Mouse (Mus musculus): ENCODE results near the gene Nkx6-2. TPM values are rescaled to one million over a fixed set of nuclear protein-coding genes. Genes with fewer than 3 reads are reported as not detected.
A peak's percentile ranks its signal among the peaks of the same experiment; 100 is the strongest.

Gene Nkx6-2
- polyA plus RNA-seq, 1 experiment from 2014 or later = 0.15 TPM

DNA sequence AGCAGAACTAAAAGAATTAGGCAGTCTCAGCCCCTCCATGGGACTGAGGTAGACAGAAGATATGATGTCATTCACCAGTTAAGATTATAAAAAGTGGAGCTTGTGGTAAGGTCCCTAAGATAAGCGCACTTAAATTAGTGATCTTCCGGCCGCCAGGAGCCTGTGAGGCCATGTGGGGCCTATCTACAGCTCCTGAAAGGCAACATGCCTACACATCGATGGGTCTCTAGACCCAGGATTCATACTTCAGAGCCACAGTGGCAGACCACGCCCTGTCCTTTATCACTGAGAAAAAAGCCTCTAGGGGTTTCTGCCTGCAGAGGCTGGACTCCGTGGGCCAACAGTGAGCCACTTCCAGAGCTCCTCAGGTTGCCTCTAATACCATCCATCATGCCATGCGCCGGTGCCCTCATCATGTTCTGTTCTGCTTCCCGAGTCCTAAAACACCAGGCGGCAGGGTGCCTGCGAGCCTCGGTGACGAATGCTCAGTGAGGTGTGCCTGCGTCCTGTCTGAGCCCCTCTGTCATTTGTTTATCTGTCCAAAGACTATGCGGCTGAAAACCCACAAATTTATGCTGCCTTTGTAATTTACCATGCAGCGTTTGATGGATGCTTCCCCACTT, 6.4 kb downstream of the Nkx6-2 start:
- H3K4me2 ChIP-seq (ENCODE audit: low read depth, low read length) = no peak overlapping the region
- H3K27me3 ChIP-seq (ENCODE audit: control insufficient read depth, insufficient read depth, low read depth, low read length) = peaks cover 33% of the 10 kb centered on the region

DNA sequence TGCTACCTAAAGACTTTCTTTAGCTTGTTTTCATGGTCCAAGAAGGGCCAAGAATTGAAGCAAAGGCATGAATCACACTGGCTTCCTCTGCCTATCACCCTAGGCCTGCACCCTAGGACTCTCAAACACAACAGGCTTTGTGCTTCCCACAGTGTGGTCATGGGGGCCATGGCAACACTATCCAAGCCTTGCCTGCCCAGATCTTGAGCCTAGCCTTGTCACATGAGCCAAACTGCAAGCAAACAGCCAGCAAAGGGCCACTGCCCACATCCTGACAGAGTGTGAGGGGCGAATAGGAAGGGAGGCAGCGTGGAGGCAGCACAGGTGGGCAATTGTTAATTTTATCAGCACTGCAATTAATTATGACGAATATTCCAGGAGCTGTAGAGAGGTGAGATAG, 9.9 kb downstream of the Nkx6-2 start:
- Histone ChIP-seq H3K4me1 (replicated peaks; ENCODE audit: control insufficient read depth, insufficient read depth, low read length) (no peaks in the 10 kb centered on the region), H3K4me2 (ENCODE audit: low read depth, low read length) (no peak overlapping the region), H3K4me3 (ENCODE audit: low read length) (no peak overlapping the region), H3K9me3 (ENCODE audit: control insufficient read depth, low read length) (no peaks in the 10 kb centered on the region), H3K9ac (ENCODE audit: low read length) (no peak overlapping the region), H3K36me3 (ENCODE audit: control insufficient read depth, insufficient read depth, low read length) (peaks cover 10% of the 10 kb centered on the region), H3K27ac (ENCODE audit: low read length) (no peak overlapping the region), H3K27me3 (ENCODE audit: control insufficient read depth, insufficient read depth, low read depth, low read length) (no peaks in the 10 kb centered on the region; the same call in 1 of the 2 replicates)
- WGBS = 72% methylated on average over 3 of the region's 3 CpGs
- no peak for ATAC-seq (ENCODE audit: low read depth)

More for the DNA sequence above, 6.4 kb downstream of the Nkx6-2 start:
- Histone ChIP-seq H3K4me3 (ENCODE audit: low read length) (no peak overlapping the region), H3K9ac (ENCODE audit: low read length) (no peak overlapping the region), H3K9me3 (ENCODE audit: control insufficient read depth, low read length) (no peaks in the 10 kb centered on the region), H3K27ac (ENCODE audit: low read length) (no peak overlapping the region), H3K4me1 (replicated peaks; ENCODE audit: control insufficient read depth, insufficient read depth, low read length) (peaks cover 5% of the 10 kb centered on the region; the same call in 1 of the 2 replicates), H3K36me3 (ENCODE audit: control insufficient read depth, insufficient read depth, low read length) (peaks cover 17% of the 10 kb centered on the region)
- 78% methylated on average over 16 of the region's 16 CpGs for whole genome bisulfite sequencing
- no peak for ATAC-seq (ENCODE audit: low read depth)

DNA sequence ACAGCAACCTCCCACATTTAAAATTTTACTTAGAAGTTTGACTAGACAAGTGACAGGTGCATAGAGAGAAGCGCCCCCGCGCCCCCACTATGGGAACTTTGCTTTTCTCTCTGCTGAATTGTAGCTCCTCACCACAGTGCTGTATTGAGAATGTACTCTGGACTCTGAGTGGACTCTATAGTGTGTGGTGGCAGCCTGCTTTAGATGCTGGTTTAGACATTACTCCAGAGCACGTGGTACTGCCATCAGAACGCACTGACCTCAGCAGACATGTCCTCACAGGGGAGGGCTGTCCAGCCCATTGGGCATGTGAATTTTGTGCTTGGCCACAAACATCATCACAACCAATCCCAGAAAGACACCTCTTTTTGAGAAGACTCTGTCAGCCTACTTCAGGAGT, 11.8 kb downstream of the Nkx6-2 start:
- no peak overlapping the region for H3K4me3 ChIP-seq (ENCODE audit: low read length)
- ATAC-seq (ENCODE audit: low read depth) = no peak
- H3K4me2 ChIP-seq (ENCODE audit: low read depth, low read length) = no peak overlapping the region
- no peak overlapping the region for H3K9ac ChIP-seq (ENCODE audit: low read length)
- H3K27me3 ChIP-seq (ENCODE audit: control insufficient read depth, insufficient read depth, low read depth, low read length) = no peaks in the 10 kb centered on the region
- 88% methylated on average over 5 of the region's 5 CpGs for WGBS
- no peaks in the 10 kb centered on the region for H3K4me1 ChIP-seq (replicated peaks; ENCODE audit: control insufficient read depth, insufficient read depth, low read length)
- peaks cover 6% of the 10 kb centered on the region for H3K36me3 ChIP-seq (ENCODE audit: control insufficient read depth, insufficient read depth, low read length)
- no peaks in the 10 kb centered on the region for H3K9me3 ChIP-seq (ENCODE audit: control insufficient read depth, low read length)
- no peak overlapping the region for H3K27ac ChIP-seq (ENCODE audit: low read length)

DNA sequence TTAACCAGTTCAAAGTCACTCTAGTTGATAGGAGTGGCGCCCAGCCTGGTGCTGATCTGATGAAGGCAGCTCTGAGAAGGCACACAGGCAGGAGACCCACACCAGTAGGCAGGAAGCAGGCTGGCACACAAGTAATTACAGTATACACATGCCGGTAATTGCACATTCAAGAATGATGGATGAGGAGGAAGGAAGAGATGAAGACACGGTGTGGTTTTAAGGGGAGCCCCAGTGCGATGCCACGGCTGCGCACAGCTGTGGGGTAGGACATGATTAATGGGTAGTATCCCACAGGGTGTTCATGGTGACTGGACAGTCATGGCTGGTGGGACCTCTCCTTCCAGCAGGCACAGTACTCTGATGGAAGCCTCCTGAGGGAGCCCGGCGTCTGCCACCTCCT, 16.1 kb downstream of the Nkx6-2 start:
- Histone ChIP-seq H3K27me3 (ENCODE audit: control insufficient read depth, insufficient read depth, low read depth, low read length) (no peaks in the 10 kb centered on the region), H3K27ac (ENCODE audit: low read length) (no peak overlapping the region), H3K9me3 (ENCODE audit: control insufficient read depth, low read length) (no peaks in the 10 kb centered on the region), H3K4me2 (ENCODE audit: low read depth, low read length) (no peak overlapping the region), H3K36me3 (ENCODE audit: control insufficient read depth, insufficient read depth, low read length) (peaks cover 4% of the 10 kb centered on the region; the same call in 1 of the 2 replicates), H3K4me1 (replicated peaks; ENCODE audit: control insufficient read depth, insufficient read depth, low read length) (no peaks in the 10 kb centered on the region), H3K9ac (ENCODE audit: low read length) (no peak overlapping the region), H3K4me3 (ENCODE audit: low read length) (no peak overlapping the region)
- 56% methylated on average over 8 of the region's 8 CpGs for WGBS
- ATAC-seq (ENCODE audit: low read depth) = peak; percentile 45; the same call in 1 of the 2 replicates

DNA sequence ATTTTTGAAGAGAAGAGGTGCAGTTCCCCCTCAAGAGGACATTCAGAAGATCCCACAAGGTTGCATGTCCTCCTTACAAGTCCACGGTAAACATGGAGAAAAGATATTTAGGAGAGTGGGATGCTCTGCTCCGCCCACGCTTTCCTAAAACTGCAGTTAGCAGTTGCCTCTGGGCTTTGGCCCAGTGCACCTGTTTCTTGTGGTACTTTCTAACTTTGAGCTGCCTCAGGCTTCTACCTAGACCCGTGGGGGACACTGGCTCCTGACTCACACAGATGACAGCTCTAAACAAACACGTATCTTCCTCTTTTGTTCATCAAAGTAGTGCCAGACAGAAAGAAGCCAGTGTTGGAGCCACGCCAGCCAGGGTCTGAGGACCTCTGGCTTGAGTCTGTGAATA, 16.6 kb downstream of the Nkx6-2 start:
- peaks cover 4% of the 10 kb centered on the region; the same call in 1 of the 2 replicates for H3K36me3 ChIP-seq (ENCODE audit: control insufficient read depth, insufficient read depth, low read length)
- H3K27ac ChIP-seq (ENCODE audit: low read length) = no peak overlapping the region
- WGBS = 55% methylated on average over 6 of the region's 6 CpGs
- H3K9ac ChIP-seq (ENCODE audit: low read length) = no peak overlapping the region
- no peak for ATAC-seq (ENCODE audit: low read depth)
- H3K9me3 ChIP-seq (ENCODE audit: control insufficient read depth, low read length) = no peaks in the 10 kb centered on the region
- no peak overlapping the region for H3K4me2 ChIP-seq (ENCODE audit: low read depth, low read length)
- H3K27me3 ChIP-seq (ENCODE audit: control insufficient read depth, insufficient read depth, low read depth, low read length) = no peaks in the 10 kb centered on the region
- no peaks in the 10 kb centered on the region for H3K4me1 ChIP-seq (replicated peaks; ENCODE audit: control insufficient read depth, insufficient read depth, low read length)
- H3K4me3 ChIP-seq (ENCODE audit: low read length) = no peak overlapping the region

DNA sequence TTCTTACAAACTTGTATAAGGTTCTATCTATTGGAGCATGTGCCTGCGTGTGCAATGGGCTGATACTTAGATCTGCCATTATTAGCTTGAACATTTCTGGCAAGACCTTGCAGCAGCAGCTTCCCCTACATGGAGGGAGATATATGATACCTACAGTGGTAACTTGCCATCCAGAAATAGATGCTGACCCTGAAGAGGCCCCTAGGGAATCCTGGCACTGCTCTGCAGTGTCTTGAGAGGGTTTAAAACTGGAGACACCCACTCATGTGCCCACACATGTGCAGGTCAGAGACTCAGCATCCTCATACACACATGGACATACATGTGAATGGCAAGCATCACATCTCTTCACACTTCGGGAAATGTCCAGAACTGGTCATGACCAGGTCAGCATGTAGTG, 18.4 kb downstream of the Nkx6-2 start:
- Histone ChIP-seq H3K4me3 (ENCODE audit: low read length) (no peak overlapping the region), H3K27ac (ENCODE audit: low read length) (no peak overlapping the region), H3K4me2 (ENCODE audit: low read depth, low read length) (no peak overlapping the region), H3K27me3 (ENCODE audit: control insufficient read depth, insufficient read depth, low read depth, low read length) (no peaks in the 10 kb centered on the region), H3K36me3 (ENCODE audit: control insufficient read depth, insufficient read depth, low read length) (peaks cover 12% of the 10 kb centered on the region), H3K9me3 (ENCODE audit: control insufficient read depth, low read length) (no peaks in the 10 kb centered on the region), H3K9ac (ENCODE audit: low read length) (no peak overlapping the region), H3K4me1 (replicated peaks; ENCODE audit: control insufficient read depth, insufficient read depth, low read length) (no peaks in the 10 kb centered on the region)
- no peak for ATAC-seq (ENCODE audit: low read depth)
- 90% methylated on average over 2 of the region's 2 CpGs for WGBS

DNA sequence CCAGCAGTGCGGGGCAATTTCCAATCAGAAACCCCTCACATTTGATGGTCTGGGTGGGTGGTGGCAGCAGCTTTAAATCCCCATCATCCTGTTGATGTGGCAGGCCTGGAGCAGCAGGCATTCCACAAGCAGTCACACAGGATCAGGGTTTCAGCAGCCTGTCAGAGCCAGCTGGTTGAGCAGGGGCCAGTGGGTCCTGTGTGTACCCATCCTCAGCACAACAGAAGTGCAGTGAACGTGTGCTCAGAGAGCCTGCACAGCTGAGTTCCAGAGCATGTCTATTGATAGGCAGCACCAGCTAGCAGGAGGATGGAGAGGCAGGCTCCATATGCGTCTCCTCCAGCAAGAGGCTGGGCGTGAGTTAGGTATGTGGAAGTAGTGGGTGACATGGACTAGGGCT, 19.2 kb downstream of the Nkx6-2 start:
- no peak overlapping the region for H3K9ac ChIP-seq (ENCODE audit: low read length)
- H3K4me3 ChIP-seq (ENCODE audit: low read length) = no peak overlapping the region
- peaks cover 14% of the 10 kb centered on the region for H3K36me3 ChIP-seq (ENCODE audit: control insufficient read depth, insufficient read depth, low read length)
- no peaks in the 10 kb centered on the region for H3K27me3 ChIP-seq (ENCODE audit: control insufficient read depth, insufficient read depth, low read depth, low read length)
- WGBS = 72% methylated on average over 4 of the region's 4 CpGs
- no peak for ATAC-seq (ENCODE audit: low read depth)
- no peak overlapping the region for H3K27ac ChIP-seq (ENCODE audit: low read length)
- no peak overlapping the region for H3K4me2 ChIP-seq (ENCODE audit: low read depth, low read length)
- no peaks in the 10 kb centered on the region for H3K9me3 ChIP-seq (ENCODE audit: control insufficient read depth, low read length)
- H3K4me1 ChIP-seq (replicated peaks; ENCODE audit: control insufficient read depth, insufficient read depth, low read length) = no peaks in the 10 kb centered on the region

DNA sequence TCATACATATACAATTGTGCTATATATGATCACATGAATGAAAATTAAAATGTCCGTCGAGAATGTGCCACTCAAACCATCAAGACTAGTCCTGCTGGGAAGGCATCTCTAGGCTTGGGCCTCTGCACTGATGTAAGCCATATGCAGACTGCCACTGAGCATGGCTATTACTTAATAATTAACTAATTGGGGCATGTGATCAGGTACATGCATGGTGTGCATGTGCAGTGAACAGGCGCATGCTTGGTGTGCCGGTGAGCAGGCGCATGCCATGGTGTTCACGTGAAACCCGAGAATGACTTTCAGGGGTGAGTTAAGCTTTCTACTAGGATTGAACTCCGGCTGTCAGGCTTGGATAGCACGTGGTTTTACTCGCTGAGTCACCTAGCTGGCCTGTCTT, 22.9 kb downstream of the Nkx6-2 start:
- 92% methylated on average over 10 of the region's 10 CpGs for WGBS
- Histone ChIP-seq H3K4me1 (replicated peaks; ENCODE audit: control insufficient read depth, insufficient read depth, low read length) (no peaks in the 10 kb centered on the region), H3K4me3 (ENCODE audit: low read length) (no peak overlapping the region), H3K9me3 (ENCODE audit: control insufficient read depth, low read length) (no peaks in the 10 kb centered on the region), H3K9ac (ENCODE audit: low read length) (no peak overlapping the region), H3K27me3 (ENCODE audit: control insufficient read depth, insufficient read depth, low read depth, low read length) (no peaks in the 10 kb centered on the region), H3K4me2 (ENCODE audit: low read depth, low read length) (no peak overlapping the region), H3K27ac (ENCODE audit: low read length) (no peak overlapping the region), H3K36me3 (ENCODE audit: control insufficient read depth, insufficient read depth, low read length) (peaks cover 10% of the 10 kb centered on the region; the same call in 1 of the 2 replicates)
- ATAC-seq (ENCODE audit: low read depth) = no peak

DNA sequence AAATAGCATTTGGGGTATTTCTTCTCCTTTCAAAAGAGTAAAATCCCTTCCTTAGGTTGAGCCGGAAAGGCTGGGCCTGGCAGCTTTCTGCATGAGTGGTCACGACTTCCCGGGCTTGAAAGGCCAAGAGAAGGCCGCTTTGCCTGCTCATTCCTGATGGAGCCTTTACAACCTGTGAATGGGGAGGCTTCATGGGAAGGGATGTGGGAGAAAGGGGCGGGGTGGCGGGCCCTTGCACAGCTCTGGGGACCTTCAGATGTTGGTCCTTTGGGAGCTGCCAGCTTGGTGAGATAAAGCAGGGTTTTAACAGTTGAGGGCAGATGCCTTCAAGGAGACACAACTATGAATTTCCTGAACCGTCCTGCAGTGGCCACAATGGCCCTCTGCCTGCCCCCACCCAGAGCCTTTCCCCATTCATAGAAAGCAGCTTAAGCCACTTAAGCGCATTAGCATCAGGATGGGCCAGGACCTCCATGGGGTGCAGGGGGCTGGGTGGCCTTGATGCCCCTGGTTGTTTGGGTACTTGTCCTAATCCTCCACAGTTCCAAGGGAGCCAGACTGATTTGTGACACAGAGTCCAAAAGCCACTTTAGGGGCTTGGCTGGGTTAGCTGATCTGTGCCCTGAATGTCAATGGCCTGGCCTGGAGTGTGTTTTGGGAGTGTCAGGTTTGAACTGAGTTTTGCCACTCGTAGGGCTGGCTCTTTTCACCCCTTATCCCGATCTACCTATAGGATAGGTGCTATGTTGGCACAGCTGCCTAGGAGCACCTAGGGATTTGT, 25.7 kb downstream of the Nkx6-2 start:
- Histone ChIP-seq H3K4me2 (ENCODE audit: low read depth, low read length) (no peak overlapping the region), H3K9ac (ENCODE audit: low read length) (no peak overlapping the region), H3K4me3 (ENCODE audit: low read length) (no peak overlapping the region), H3K4me1 (replicated peaks; ENCODE audit: control insufficient read depth, insufficient read depth, low read length) (no peaks in the 10 kb centered on the region), H3K27me3 (ENCODE audit: control insufficient read depth, insufficient read depth, low read depth, low read length) (no peaks in the 10 kb centered on the region), H3K9me3 (ENCODE audit: control insufficient read depth, low read length) (no peaks in the 10 kb centered on the region), H3K36me3 (ENCODE audit: control insufficient read depth, insufficient read depth, low read length) (peaks cover 10% of the 10 kb centered on the region; the same call in 1 of the 2 replicates), H3K27ac (ENCODE audit: low read length) (no peak overlapping the region)
- 57% methylated on average over 10 of the region's 10 CpGs for WGBS
- ATAC-seq (ENCODE audit: low read depth) = no peak

Data from lung, embryonic 16.5 days (tissue).